Mouse (Mus musculus): Measurements from ENCODE around the gene Srgap1. TPM values are rescaled to one million over a fixed set of nuclear protein-coding genes. Genes with fewer than 3 reads are reported as not detected.
A peak's percentile ranks its signal among the peaks of the same experiment; 100 is the strongest.

Srgap1 gene
- polyA plus RNA-seq, 1 experiment from 2014 or later: 9.3 TPM

DNA sequence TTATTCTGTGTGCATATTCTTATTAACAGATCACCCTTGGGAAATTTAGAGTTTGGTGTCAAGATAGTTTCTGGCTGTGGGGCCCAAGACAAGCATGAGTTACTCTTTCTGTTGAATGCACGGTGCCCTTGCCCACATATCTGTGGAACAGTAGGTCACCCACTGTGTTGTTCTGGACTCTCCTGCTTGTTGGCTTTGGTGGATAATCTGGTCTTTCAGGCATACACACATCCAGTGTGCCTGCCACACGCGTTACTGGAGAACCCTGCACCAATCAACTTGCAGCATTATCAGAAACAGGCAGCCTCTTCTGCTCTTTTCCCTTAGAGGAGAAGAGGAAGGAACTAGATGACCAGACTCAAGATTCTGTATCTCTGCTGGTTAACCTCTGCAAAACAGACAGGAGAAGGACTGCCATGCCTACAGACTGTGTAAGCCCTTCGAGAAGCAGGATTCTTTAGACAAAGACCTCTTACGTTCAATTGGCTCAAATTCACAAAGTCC lies 217.3 kb downstream of the Srgap1 start:
- H3K4me3 ChIP-seq (ENCODE audit: control insufficient read depth in 1 of 2, insufficient read depth in 1 of 2, low read depth in 1 of 2, low read length in 2 of 2): no peak overlapping the region
- peaks cover 14% of the 10 kb centered on the region; the same call in 1 of the 2 replicates for H3K36me3 ChIP-seq (ENCODE audit: control insufficient read depth, insufficient read depth, low read length)
- WGBS: 76% methylated on average over 5 of the region's 5 CpGs
- no peaks in the 10 kb centered on the region for H3K9me3 ChIP-seq (ENCODE audit: control insufficient read depth, low read length)
- H3K4me2 ChIP-seq (ENCODE audit: low read length): no peak overlapping the region
- ATAC-seq (ENCODE audit: insufficient number of reproducible peaks, insufficient read depth, low FRiP score, low read depth): no peak
- no peaks in the 10 kb centered on the region for H3K27me3 ChIP-seq (ENCODE audit: control insufficient read depth, insufficient read depth, low read length)
- H3K4me1 ChIP-seq (ENCODE audit: control insufficient read depth in 2 of 2, insufficient read depth in 2 of 2, low read length in 2 of 2): peaks cover 9 to 15% of the 10 kb centered on the region in 2 experiments
- no peak overlapping the region for H3K27ac ChIP-seq (replicated peaks in 1 of 2; ENCODE audit: control insufficient read depth in 1 of 2, insufficient read depth in 1 of 2, low read depth in 2 of 2, low read length in 2 of 2)
- no peak overlapping the region for H3K9ac ChIP-seq (ENCODE audit: low read length)

DNA sequence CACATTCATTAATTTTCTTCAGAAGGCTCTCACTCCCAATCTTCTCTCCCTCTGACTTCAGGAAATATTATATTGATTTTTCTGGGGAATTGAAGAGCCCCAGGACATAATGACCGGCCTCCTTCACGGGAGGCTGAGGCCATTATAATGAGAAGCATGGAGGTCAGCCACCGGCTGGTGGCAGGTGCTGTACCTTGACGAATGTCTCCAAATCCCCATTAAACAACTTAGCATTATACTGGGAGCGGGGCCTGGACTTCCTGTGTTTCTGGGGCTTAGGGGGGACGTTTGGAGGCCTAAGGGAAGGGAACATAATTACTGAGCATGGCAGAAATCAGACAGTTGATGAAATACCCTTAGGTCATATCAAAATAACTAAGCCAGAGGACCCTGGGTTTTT lies 218.1 kb downstream of the Srgap1 start:
- H3K9ac ChIP-seq (ENCODE audit: low read length): no peak overlapping the region
- 86% methylated on average over 6 of the region's 6 CpGs for WGBS

DNA sequence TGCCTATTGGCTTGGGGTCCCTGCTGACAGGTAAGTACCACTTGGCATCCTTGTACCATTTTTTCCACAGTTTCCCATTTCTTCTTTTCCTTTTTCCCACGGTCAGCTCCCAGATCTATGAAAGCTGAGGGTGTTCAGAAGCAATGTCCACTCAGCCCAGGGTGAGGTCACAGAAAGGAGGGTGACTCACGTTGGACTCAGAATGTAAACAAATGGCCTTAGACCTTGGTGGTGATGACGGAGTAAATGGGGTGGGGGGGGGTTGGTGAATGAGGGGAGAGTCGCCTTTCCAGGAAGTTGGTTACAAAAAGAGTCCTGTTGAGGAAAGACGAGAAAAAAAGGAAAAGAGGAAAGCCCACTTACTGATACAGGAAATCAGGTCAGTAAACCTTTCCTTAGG lies 224.4 kb downstream of the Srgap1 start:
- Histone ChIP-seq H3K4me2 (ENCODE audit: low read length) (no peak overlapping the region), H3K4me1 (ENCODE audit: control insufficient read depth in 2 of 2, insufficient read depth in 2 of 2, low read length in 2 of 2) (no peaks in the 10 kb centered on the region), H3K9ac (ENCODE audit: low read length) (no peak overlapping the region), H3K36me3 (ENCODE audit: control insufficient read depth, insufficient read depth, low read length) (peaks cover 21% of the 10 kb centered on the region; the same call in 1 of the 2 replicates), H3K4me3 (ENCODE audit: control insufficient read depth in 1 of 2, insufficient read depth in 1 of 2, low read depth in 1 of 2, low read length in 2 of 2) (no peak overlapping the region), H3K9me3 (ENCODE audit: control insufficient read depth, low read length) (no peaks in the 10 kb centered on the region), H3K27ac (replicated peaks in 1 of 2; ENCODE audit: control insufficient read depth in 1 of 2, insufficient read depth in 1 of 2, low read depth in 2 of 2, low read length in 2 of 2) (no peak overlapping the region), H3K27me3 (ENCODE audit: control insufficient read depth, insufficient read depth, low read length) (no peaks in the 10 kb centered on the region)
- WGBS: 45% methylated on average over 5 of the region's 5 CpGs
- ATAC-seq (ENCODE audit: insufficient number of reproducible peaks, insufficient read depth, low FRiP score, low read depth): no peak

More for the DNA sequence above, 218.1 kb downstream of the Srgap1 start:
- ATAC-seq (ENCODE audit: insufficient number of reproducible peaks, insufficient read depth, low FRiP score, low read depth): no peak
- H3K27me3 ChIP-seq (ENCODE audit: control insufficient read depth, insufficient read depth, low read length): no peaks in the 10 kb centered on the region
- H3K4me1 ChIP-seq (ENCODE audit: control insufficient read depth in 2 of 2, insufficient read depth in 2 of 2, low read length in 2 of 2): peaks cover 9 to 15% of the 10 kb centered on the region in 2 experiments
- H3K9me3 ChIP-seq (ENCODE audit: control insufficient read depth, low read length): no peaks in the 10 kb centered on the region
- H3K4me3 ChIP-seq (ENCODE audit: control insufficient read depth in 1 of 2, insufficient read depth in 1 of 2, low read depth in 1 of 2, low read length in 2 of 2): no peak overlapping the region
- 0 out of 2 replicates have a peak, but pooled peaks cover 13% of the 10 kb centered on the region for H3K36me3 ChIP-seq (ENCODE audit: control insufficient read depth, insufficient read depth, low read length)
- H3K4me2 ChIP-seq (ENCODE audit: low read length): no peak overlapping the region
- no peak overlapping the region for H3K27ac ChIP-seq (replicated peaks in 1 of 2; ENCODE audit: control insufficient read depth in 1 of 2, insufficient read depth in 1 of 2, low read depth in 2 of 2, low read length in 2 of 2)

DNA sequence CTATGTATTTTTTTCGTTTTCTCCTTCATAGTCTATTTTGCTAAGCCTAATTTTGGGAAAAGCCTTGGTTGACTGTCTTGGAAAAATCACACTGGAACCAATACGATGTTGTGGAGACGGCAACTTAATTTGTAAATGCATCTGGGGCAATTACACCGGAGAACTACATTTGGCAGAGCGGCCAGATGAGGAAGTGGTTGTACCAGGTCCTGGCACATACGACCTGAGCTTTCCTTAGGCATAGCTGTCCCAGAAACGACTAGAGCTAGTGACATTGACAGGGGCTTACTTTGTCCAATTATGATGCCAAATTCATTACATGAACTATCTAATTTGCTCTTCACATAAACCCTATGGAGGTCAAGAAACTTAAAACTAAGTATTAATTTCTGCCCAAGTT lies 226.3 kb downstream of the Srgap1 start:
- H3K4me3 ChIP-seq (ENCODE audit: control insufficient read depth in 1 of 2, insufficient read depth in 1 of 2, low read depth in 1 of 2, low read length in 2 of 2): no peak overlapping the region
- H3K27ac ChIP-seq (replicated peaks in 1 of 2; ENCODE audit: control insufficient read depth in 1 of 2, insufficient read depth in 1 of 2, low read depth in 2 of 2, low read length in 2 of 2): no peak overlapping the region
- no peaks in the 10 kb centered on the region for H3K9me3 ChIP-seq (ENCODE audit: control insufficient read depth, low read length)
- no peaks in the 10 kb centered on the region for H3K27me3 ChIP-seq (ENCODE audit: control insufficient read depth, insufficient read depth, low read length)
- no peak overlapping the region for H3K4me2 ChIP-seq (ENCODE audit: low read length)
- H3K4me1 ChIP-seq (ENCODE audit: control insufficient read depth in 2 of 2, insufficient read depth in 2 of 2, low read length in 2 of 2): no peaks in the 10 kb centered on the region
- peaks cover 21% of the 10 kb centered on the region; the same call in 1 of the 2 replicates for H3K36me3 ChIP-seq (ENCODE audit: control insufficient read depth, insufficient read depth, low read length)
- WGBS: 88% methylated on average over 7 of the region's 7 CpGs
- ATAC-seq (ENCODE audit: insufficient number of reproducible peaks, insufficient read depth, low FRiP score, low read depth): no peak
- H3K9ac ChIP-seq (ENCODE audit: low read length): no peak overlapping the region

DNA sequence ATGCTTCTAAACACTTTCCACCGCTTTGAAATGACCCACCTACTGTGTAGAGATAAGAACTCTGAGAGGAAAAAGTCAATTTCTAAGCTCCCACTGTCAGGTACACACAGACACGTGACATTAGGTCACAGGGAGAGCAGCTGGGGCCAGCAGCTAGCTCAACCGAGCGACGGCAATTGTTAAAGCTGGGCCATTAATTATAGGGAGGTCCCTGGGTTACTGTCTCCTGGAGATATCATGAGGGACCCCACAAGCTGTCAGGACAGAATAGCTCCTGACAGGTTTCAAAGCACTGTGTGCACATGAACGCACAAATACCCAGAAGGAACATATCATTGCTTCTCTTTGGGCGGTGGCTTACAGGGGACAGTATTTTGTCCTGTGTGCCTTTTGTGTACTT lies 229.1 kb downstream of the Srgap1 start:
- H3K4me1 ChIP-seq (ENCODE audit: control insufficient read depth in 2 of 2, insufficient read depth in 2 of 2, low read length in 2 of 2): no peaks in the 10 kb centered on the region
- no peaks in the 10 kb centered on the region for H3K27me3 ChIP-seq (ENCODE audit: control insufficient read depth, insufficient read depth, low read length)
- WGBS: 76% methylated on average over 7 of the region's 7 CpGs
- H3K27ac ChIP-seq (replicated peaks in 1 of 2; ENCODE audit: control insufficient read depth in 1 of 2, insufficient read depth in 1 of 2, low read depth in 2 of 2, low read length in 2 of 2): no peak overlapping the region
- H3K9me3 ChIP-seq (ENCODE audit: control insufficient read depth, low read length): no peaks in the 10 kb centered on the region
- no peak overlapping the region for H3K4me3 ChIP-seq (ENCODE audit: control insufficient read depth in 1 of 2, insufficient read depth in 1 of 2, low read depth in 1 of 2, low read length in 2 of 2)
- H3K36me3 ChIP-seq (ENCODE audit: control insufficient read depth, insufficient read depth, low read length): peaks cover 17% of the 10 kb centered on the region; the same call in 1 of the 2 replicates
- ATAC-seq (ENCODE audit: insufficient number of reproducible peaks, insufficient read depth, low FRiP score, low read depth): no peak
- no peak overlapping the region for H3K4me2 ChIP-seq (ENCODE audit: low read length)
- no peak overlapping the region for H3K9ac ChIP-seq (ENCODE audit: low read length)

DNA sequence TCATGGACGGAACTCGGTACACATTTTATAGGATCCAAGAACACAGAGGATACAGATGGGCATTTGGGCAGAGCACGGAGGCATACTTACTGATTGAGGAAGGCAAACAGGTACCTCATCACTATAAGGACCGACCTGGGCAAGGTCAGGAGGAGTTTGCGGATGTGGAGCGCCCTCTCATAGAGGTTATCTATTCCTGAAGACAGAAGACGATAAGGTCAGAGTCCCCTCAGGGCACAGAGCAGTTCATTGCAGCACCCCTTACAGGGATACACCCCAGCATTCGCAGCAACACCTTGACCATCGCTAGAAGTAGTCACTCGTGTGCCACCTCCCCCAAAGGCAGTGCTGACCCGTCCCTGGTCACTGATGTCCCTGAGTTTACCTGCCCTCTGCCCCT lies 239.3 kb downstream of the Srgap1 start:
- Histone ChIP-seq H3K4me3 (ENCODE audit: control insufficient read depth in 1 of 2, insufficient read depth in 1 of 2, low read depth in 1 of 2, low read length in 2 of 2) (no peak overlapping the region), H3K9ac (ENCODE audit: low read length) (no peak overlapping the region), H3K27ac (replicated peaks in 1 of 2; ENCODE audit: control insufficient read depth in 1 of 2, insufficient read depth in 1 of 2, low read depth in 2 of 2, low read length in 2 of 2) (no peak overlapping the region), H3K36me3 (ENCODE audit: control insufficient read depth, insufficient read depth, low read length) (peaks cover 18% of the 10 kb centered on the region), H3K4me2 (ENCODE audit: low read length) (no peak overlapping the region), H3K27me3 (ENCODE audit: control insufficient read depth, insufficient read depth, low read length) (no peaks in the 10 kb centered on the region), H3K9me3 (ENCODE audit: control insufficient read depth, low read length) (no peaks in the 10 kb centered on the region), H3K4me1 (ENCODE audit: control insufficient read depth in 2 of 2, insufficient read depth in 2 of 2, low read length in 2 of 2) (peaks cover 0 to 2% of the 10 kb centered on the region in 2 experiments; a peak in 1 of 4 replicates)
- no peak for ATAC-seq (ENCODE audit: insufficient number of reproducible peaks, insufficient read depth, low FRiP score, low read depth)
- WGBS: 86% methylated on average over 11 of the region's 11 CpGs

DNA sequence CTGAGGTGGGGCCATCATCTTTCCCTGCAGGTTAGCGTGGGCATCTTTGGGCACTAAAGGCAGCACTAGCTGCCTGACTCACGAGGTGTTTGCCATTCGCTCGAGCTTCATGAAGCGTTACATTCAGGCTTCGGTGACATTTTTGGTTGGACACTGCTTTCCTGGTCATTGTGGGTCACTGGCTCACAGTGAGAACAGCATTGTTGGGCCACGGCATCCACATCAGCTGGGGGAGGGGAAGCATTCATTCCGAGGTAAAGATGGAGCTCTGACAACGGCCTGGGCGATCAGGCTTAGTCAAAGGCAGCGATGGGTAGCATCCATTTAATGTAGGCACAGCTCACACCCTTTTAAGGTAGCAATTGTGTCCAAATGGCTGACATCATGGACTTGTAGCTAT lies 240.3 kb downstream of the Srgap1 start:
- Histone ChIP-seq H3K4me2 (ENCODE audit: low read length) (no peak overlapping the region), H3K27me3 (ENCODE audit: control insufficient read depth, insufficient read depth, low read length) (no peaks in the 10 kb centered on the region), H3K4me1 (ENCODE audit: control insufficient read depth in 2 of 2, insufficient read depth in 2 of 2, low read length in 2 of 2) (peaks cover 0 to 2% of the 10 kb centered on the region in 2 experiments; a peak in 1 of 4 replicates), H3K27ac (replicated peaks in 1 of 2; ENCODE audit: control insufficient read depth in 1 of 2, insufficient read depth in 1 of 2, low read depth in 2 of 2, low read length in 2 of 2) (no peak overlapping the region), H3K9me3 (ENCODE audit: control insufficient read depth, low read length) (no peaks in the 10 kb centered on the region), H3K36me3 (ENCODE audit: control insufficient read depth, insufficient read depth, low read length) (peaks cover 27% of the 10 kb centered on the region), H3K9ac (ENCODE audit: low read length) (no peak overlapping the region), H3K4me3 (ENCODE audit: control insufficient read depth in 1 of 2, insufficient read depth in 1 of 2, low read depth in 1 of 2, low read length in 2 of 2) (no peak overlapping the region)
- 83% methylated on average over 11 of the region's 11 CpGs for WGBS
- ATAC-seq (ENCODE audit: insufficient number of reproducible peaks, insufficient read depth, low FRiP score, low read depth): no peak

DNA sequence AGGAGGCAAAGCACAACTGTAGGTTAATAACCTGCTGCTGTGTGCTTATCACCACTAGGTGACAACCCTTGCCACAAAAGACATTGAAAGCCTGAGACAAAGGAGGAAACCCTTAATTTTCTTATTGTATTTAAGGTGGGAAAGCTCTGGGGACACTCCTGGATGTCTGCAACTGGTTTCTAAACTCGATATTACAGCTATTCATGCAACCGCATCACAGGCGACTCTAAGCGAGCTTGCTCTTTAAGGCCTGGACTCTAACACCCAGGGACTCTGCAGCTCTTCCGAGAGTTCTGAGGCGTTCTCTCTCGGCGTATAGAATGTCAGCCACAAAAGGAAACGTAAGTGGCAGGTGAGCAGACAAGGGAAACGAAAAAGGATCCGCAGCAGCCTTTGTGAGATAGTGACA lies 241.2 kb downstream of the Srgap1 start:
- Histone ChIP-seq H3K27ac (replicated peaks in 1 of 2; ENCODE audit: control insufficient read depth in 1 of 2, insufficient read depth in 1 of 2, low read depth in 2 of 2, low read length in 2 of 2) (no peak overlapping the region), H3K4me2 (ENCODE audit: low read length) (peak overlapping the region; percentile 50), H3K9ac (ENCODE audit: low read length) (peak overlapping the region; percentile 34), H3K36me3 (ENCODE audit: control insufficient read depth, insufficient read depth, low read length) (peaks cover 28% of the 10 kb centered on the region), H3K27me3 (ENCODE audit: control insufficient read depth, insufficient read depth, low read length) (no peaks in the 10 kb centered on the region), H3K4me3 (ENCODE audit: control insufficient read depth in 1 of 2, insufficient read depth in 1 of 2, low read depth in 1 of 2, low read length in 2 of 2) (no peak overlapping the region), H3K4me1 (ENCODE audit: control insufficient read depth in 2 of 2, insufficient read depth in 2 of 2, low read length in 2 of 2) (peaks cover 0 to 2% of the 10 kb centered on the region in 2 experiments; a peak in 1 of 4 replicates), H3K9me3 (ENCODE audit: control insufficient read depth, low read length) (no peaks in the 10 kb centered on the region)
- WGBS: 27% methylated on average over 11 of the region's 11 CpGs
- no peak for ATAC-seq (ENCODE audit: insufficient number of reproducible peaks, insufficient read depth, low FRiP score, low read depth)

Measured in heart, embryonic 14.5 days (tissue).